Mouse (Mus musculus) gastrocnemius, postnatal 14 days (tissue): ENCODE results near the gene Gm49673. TPM values are rescaled to one million over a fixed set of nuclear protein-coding genes. Genes with fewer than 3 reads are reported as not detected.
"Not testable (repeated sequence)": the region's sequence is repeated elsewhere in the genome, so short reads cannot be mapped to it uniquely, and the experiment has no call there.

Source experiments
- DNase-seq: peaks from one replicate; pipeline ENCODE4 v3.0.0; 2021; ENCODE audit warnings: mixed read lengths
- intact Hi-C: fragments of 180-260 bp; cut with DNase I; formaldehyde crosslinking; loops from one replicate; pipeline ENCODE4 v1.15.1; 2025; ENCODE audit warnings: low total_unique reads
- total RNA-seq, 2 experiments: library from RNA; stranded (reverse); gene quantifications; 2 replicates each; pipeline ENCODE4 v1.2.3; 2021

Gm49673 gene
- total RNA-seq, 2 experiments from 2014 or later: 0.14 TPM; not detected in 1

DNA sequence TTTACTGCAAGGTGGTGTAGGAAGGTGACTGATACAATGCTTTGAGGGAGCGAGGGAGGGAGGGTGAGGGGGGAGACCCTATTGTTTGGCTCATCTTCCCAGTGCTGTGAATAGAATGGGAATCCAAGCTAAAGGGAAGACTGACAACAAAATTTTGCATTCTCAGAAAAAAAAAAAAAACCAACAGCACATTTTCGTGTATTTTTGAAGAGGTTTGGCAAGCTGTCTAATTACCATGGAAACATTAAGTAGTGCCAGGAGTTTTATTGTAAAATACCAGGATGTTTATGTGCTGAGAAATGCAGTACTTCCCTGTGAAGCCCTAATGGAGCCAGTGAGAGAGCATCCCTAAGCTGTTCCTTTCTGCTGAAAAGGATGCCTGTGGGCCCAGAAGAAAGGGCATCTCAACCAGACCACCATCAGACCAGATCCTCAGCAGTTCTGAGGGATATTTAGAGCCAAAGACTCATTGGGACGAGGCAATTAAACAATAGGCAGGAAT lies 90.9 kb downstream of the Gm49673 start:
- DNase-seq, intact Hi-C loops: not testable (repeated sequence)

- intact Hi-C loops, DNase-seq: not testable (repeated sequence)
These were observed 91.5 kb downstream of the Gm49673 start for GRCm38 (mm10) chr17:8055919-8056589.

- intact Hi-C loops: not testable (repeated sequence)
- peak; percentile 72 for DNase-seq
These were observed 96.3 kb downstream of the Gm49673 start for GRCm38 (mm10) chr17:8051247-8051646.

DNA sequence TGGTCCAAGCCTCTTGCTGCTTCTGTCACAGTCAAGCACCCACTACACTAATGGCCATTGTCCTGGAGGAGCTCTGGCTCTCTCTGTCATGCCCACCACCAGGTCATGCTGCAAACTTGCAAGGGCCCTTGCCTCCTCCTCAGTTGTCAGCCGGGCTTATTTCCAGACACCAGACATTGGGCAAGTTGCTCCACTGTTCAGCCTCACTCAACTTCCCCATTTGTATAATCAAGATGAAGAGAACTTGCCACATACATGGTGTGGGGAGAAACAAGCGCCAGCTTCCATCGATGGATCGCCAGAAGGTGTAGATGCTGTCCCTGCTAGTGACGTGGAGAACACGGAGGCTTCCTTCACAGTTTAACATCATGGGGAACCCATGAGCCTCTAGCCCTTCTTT lies 97.4 kb downstream of the Gm49673 start:
- DNase-seq, intact Hi-C loops: not testable (repeated sequence)

GRCm38 (mm10) chr17:8046178-8046577 lies 101.4 kb downstream of the Gm49673 start:
- intact Hi-C loops: not testable (repeated sequence)
- peak; percentile 29 for DNase-seq

DNA sequence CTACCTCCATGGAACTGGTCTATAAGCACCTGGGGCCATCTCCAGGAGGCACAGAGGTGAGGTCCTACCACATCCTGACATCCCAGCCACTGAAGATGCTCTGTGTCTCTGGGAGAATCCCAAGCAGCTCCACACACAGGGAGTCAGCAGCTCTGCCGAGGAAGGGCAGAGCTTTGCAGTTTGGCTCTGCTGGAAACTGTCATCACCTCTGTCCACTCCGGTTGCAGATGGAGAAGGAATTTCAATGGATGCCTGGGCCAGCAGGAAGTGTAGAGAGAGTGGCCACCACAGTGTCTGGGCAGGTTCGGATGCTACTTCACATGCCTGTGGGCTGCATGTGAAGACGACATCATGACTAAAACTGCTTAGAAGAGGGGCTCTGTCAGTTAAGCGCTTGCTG lies 106.4 kb downstream of the Gm49673 start:
- DNase-seq, intact Hi-C loops: not testable (repeated sequence)

DNA sequence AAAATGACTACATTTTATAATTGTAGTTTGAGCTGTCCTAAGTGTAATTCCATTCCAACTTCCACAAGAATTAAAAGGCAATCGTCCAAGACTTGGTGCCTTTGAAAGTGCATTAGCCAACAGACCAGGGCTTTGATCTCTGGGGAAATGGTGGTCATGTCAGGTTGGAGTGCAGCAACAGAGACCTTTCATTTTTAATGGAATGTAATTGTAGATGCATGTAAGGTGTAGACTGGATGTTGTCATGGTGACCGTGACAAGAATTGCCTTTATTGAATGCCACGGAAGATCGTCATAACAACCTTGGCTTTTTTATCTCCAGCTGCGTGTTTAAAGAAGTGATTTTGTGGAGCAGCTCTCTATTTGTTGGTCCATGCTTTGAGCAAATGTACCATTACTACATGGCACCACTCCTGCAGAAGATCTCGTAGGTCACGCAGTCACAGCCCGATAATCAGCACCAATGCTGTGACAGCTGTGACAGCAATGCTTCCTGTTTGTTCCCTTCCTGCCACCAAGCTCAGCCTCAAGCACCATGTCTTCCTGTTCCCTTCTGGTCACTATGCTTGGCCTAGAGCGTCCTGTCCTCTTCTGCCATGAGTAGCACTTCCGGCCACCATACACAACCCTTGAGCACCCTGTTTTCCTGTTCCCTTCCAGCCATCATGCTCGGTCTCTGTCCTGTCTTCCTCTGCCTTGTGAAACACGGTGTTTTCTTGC lies 107.5 kb downstream of the Gm49673 start:
- DNase-seq, intact Hi-C loops: not testable (repeated sequence)

GRCm38 (mm10) chr17:8036976-8037375 lies 110.6 kb downstream of the Gm49673 start:
- not testable (repeated sequence) for DNase-seq

More at GRCm38 (mm10) chr17:8036976-8037375, 110.6 kb downstream of the Gm49673 start:
- intact Hi-C loops: not testable (repeated sequence)

Other genes with a start within 250 kb of the Gm49673 start
- 1 to 10 TPM; 1.4 TPM for gene Tagap, start 221.8 kb downstream of the Gm49673 start, total RNA-seq
- 10 to 100 TPM; 19.6 to 20.1 TPM for gene Rsph3a, start 202.2 kb downstream of the Gm49673 start, total RNA-seq
- 10 to 100 TPM; 13.9 to 14.6 TPM for gene Rnaset2a, start 309 bp upstream of the Gm49673 start, total RNA-seq
- 10 to 100 TPM; 11.7 to 13.4 TPM for gene Fgfr1op, start 17.7 kb upstream of the Gm49673 start, total RNA-seq
- not detected for gene Ccr6, start 88.3 kb upstream of the Gm49673 start, total RNA-seq
- 100 to 1,000 TPM; 266 to 303 TPM for gene Mpc1, start 135.1 kb upstream of the Gm49673 start, total RNA-seq
- 10 to 100 TPM; 13.3 to 14.8 TPM for gene Sft2d1, start 163.3 kb upstream of the Gm49673 start, total RNA-seq
- gene Prr18, start 189.7 kb upstream of the Gm49673 start, total RNA-seq: under 1 TPM; 0.14 to 0.18 TPM
- gene T2, start 208.2 kb upstream of the Gm49673 start, total RNA-seq: not detected